ENCODE assay signal across 7 mouse cellular contexts in genomic region chr3:145681348-145681935, GRCm38 (mm10). TPM values are rescaled to one million over a fixed set of nuclear protein-coding genes. Genes with fewer than 3 reads are reported as not detected.
DNase-seq lines count a peak whose midpoint lies in the region; ATAC-seq and TF ChIP-seq lines count a peak whose summit lies in the region.

No protein-coding gene starts in this region.

- 87% methylated on average over 10 of the region's 10 CpGs for WGBS in midbrain, embryonic 11.5 days
- WGBS in midbrain, embryonic 10.5 days = 90% methylated on average over 10 of the region's 10 CpGs
- WGBS in embryonic facial prominence, embryonic 15.5 days = 52% methylated on average over 10 of the region's 10 CpGs
- 54% methylated on average over 10 of the region's 10 CpGs for WGBS in hindbrain, embryonic 16.5 days
- WGBS in midbrain, postnatal 0 days = 57% methylated on average over 10 of the region's 10 CpGs

- peak; percentile 65 for DNase-seq in midbrain, embryonic 11.5 days (ENCODE audit: low spot score, missing footprints)
- DNase-seq in midbrain, embryonic 10.5 days (ENCODE audit: low spot score) = no peak
- DNase-seq in midbrain, postnatal 0 days (ENCODE audit: low spot score) = peak; percentile 76
- DNase-seq in lung, postnatal 36 days = no peak

- H3K4me3 ChIP-seq in midbrain, embryonic 11.5 days (ENCODE audit: low read depth, low read length) = no peak overlapping the region
- no peak overlapping the region for H3K4me3 ChIP-seq in midbrain, embryonic 10.5 days
- no peak overlapping the region for H3K4me3 ChIP-seq in embryonic facial prominence, embryonic 15.5 days (replicated peaks)
- no peak overlapping the region for H3K4me3 ChIP-seq in hindbrain, embryonic 16.5 days (ENCODE audit: low read length)
- H3K4me3 ChIP-seq in midbrain, postnatal 0 days (ENCODE audit: low read depth, low read length) = no peak overlapping the region

- TF ChIP-seq CTCF in midbrain, postnatal 0 days (IDR thresholded peaks at IDR 0.05) = no peak

- H3K4me2 ChIP-seq in midbrain, embryonic 11.5 days = no peak overlapping the region
- H3K4me2 ChIP-seq in embryonic facial prominence, embryonic 15.5 days (replicated peaks) = no peak overlapping the region
- H3K4me2 ChIP-seq in hindbrain, embryonic 16.5 days (ENCODE audit: low read length) = peak overlapping the region; percentile 16; the same call in 1 of the 2 replicates
- H3K4me2 ChIP-seq in midbrain, postnatal 0 days (ENCODE audit: low read depth, low read length, poor library complexity, severe bottlenecking) = no peak overlapping the region

- no peak overlapping the region for H3K27ac ChIP-seq in midbrain, embryonic 11.5 days (ENCODE audit: low read depth, low read length)
- no peak overlapping the region for H3K27ac ChIP-seq in midbrain, embryonic 10.5 days (replicated peaks)
- H3K27ac ChIP-seq in embryonic facial prominence, embryonic 15.5 days (replicated peaks) = peak overlapping the region; percentile 31
- peak overlapping the region; percentile 63 for H3K27ac ChIP-seq in hindbrain, embryonic 16.5 days (ENCODE audit: low read depth, low read length)
- H3K27ac ChIP-seq in midbrain, postnatal 0 days (ENCODE audit: low read depth, low read length) = peak overlapping the region; percentile 38

- H3K9ac ChIP-seq in midbrain, embryonic 11.5 days (ENCODE audit: low read length) = no peak overlapping the region
- H3K9ac ChIP-seq in embryonic facial prominence, embryonic 15.5 days = no peak overlapping the region
- no peak overlapping the region for H3K9ac ChIP-seq in hindbrain, embryonic 16.5 days (ENCODE audit: low read depth, low read length)
- no peak overlapping the region for H3K9ac ChIP-seq in midbrain, postnatal 0 days (replicated peaks; ENCODE audit: low read length, poor library complexity, severe bottlenecking)

- no peak for ATAC-seq in midbrain, embryonic 11.5 days (ENCODE audit: low FRiP score)
- ATAC-seq in embryonic facial prominence, embryonic 15.5 days (ENCODE audit: insufficient number of reproducible peaks, low FRiP score, low TSS enrichment, low read depth) = peak; percentile 16; the same call in 1 of the 2 replicates
- ATAC-seq in hindbrain, embryonic 16.5 days = peak; percentile 91
- peak; percentile 38 for ATAC-seq in midbrain, postnatal 0 days (ENCODE audit: low FRiP score)
- no peak for ATAC-seq in megakaryocyte-erythroid progenitor cell, adult 5-6 weeks (replicated peaks; ENCODE audit: low FRiP score, low TSS enrichment, poor library complexity, severe bottlenecking)

- H3K36me3 ChIP-seq in midbrain, embryonic 11.5 days (ENCODE audit: control insufficient read depth, insufficient read depth, low read length) = no peaks in the 10 kb centered on the region
- H3K36me3 ChIP-seq in midbrain, embryonic 10.5 days = no peaks in the 10 kb centered on the region
- H3K36me3 ChIP-seq in embryonic facial prominence, embryonic 15.5 days = no peaks in the 10 kb centered on the region
- H3K36me3 ChIP-seq in hindbrain, embryonic 16.5 days (ENCODE audit: control insufficient read depth, insufficient read depth, low read length) = no peaks in the 10 kb centered on the region
- H3K36me3 ChIP-seq in midbrain, postnatal 0 days (ENCODE audit: insufficient read depth, low read length) = no peaks in the 10 kb centered on the region

- H3K27me3 ChIP-seq in midbrain, embryonic 11.5 days (ENCODE audit: control insufficient read depth, insufficient read depth, low read length) = no peaks in the 10 kb centered on the region
- no peaks in the 10 kb centered on the region for H3K27me3 ChIP-seq in midbrain, embryonic 10.5 days (ENCODE audit: low read depth, poor library complexity, severe bottlenecking)
- H3K27me3 ChIP-seq in embryonic facial prominence, embryonic 15.5 days = no peaks in the 10 kb centered on the region
- H3K27me3 ChIP-seq in hindbrain, embryonic 16.5 days (replicated peaks; ENCODE audit: control insufficient read depth, insufficient read depth, low read length) = no peaks in the 10 kb centered on the region
- no peaks in the 10 kb centered on the region for H3K27me3 ChIP-seq in midbrain, postnatal 0 days (ENCODE audit: insufficient read depth, low read length)

- H3K4me1 ChIP-seq in midbrain, embryonic 11.5 days (ENCODE audit: control insufficient read depth, insufficient read depth, low read length) = no peaks in the 10 kb centered on the region
- peaks cover 9% of the 10 kb centered on the region for H3K4me1 ChIP-seq in midbrain, embryonic 10.5 days
- peaks cover 13% of the 10 kb centered on the region; the same call in 1 of the 2 replicates for H3K4me1 ChIP-seq in embryonic facial prominence, embryonic 15.5 days
- H3K4me1 ChIP-seq in hindbrain, embryonic 16.5 days (ENCODE audit: control insufficient read depth, insufficient read depth, low read depth, low read length) = peaks cover 6% of the 10 kb centered on the region; the same call in 1 of the 2 replicates
- no peaks in the 10 kb centered on the region; the same call in 1 of the 2 replicates for H3K4me1 ChIP-seq in midbrain, postnatal 0 days (ENCODE audit: insufficient read depth, low read length)

- no peaks in the 10 kb centered on the region for H3K9me3 ChIP-seq in midbrain, embryonic 11.5 days (ENCODE audit: control insufficient read depth, low read length)
- H3K9me3 ChIP-seq in midbrain, embryonic 10.5 days (replicated peaks) = no peaks in the 10 kb centered on the region
- no peaks in the 10 kb centered on the region for H3K9me3 ChIP-seq in embryonic facial prominence, embryonic 15.5 days (replicated peaks)
- H3K9me3 ChIP-seq in hindbrain, embryonic 16.5 days (ENCODE audit: control insufficient read depth, low read length) = no peaks in the 10 kb centered on the region
- H3K9me3 ChIP-seq in midbrain, postnatal 0 days (ENCODE audit: low read length) = no peaks in the 10 kb centered on the region

RNA-seq across cellular contexts. Expression of gene Ccn1, which starts 31.7 kb away (rescaled TPM):
- 14.1 and 15.7 TPM in 2 replicates for polyA plus RNA-seq in midbrain, embryonic 11.5 days (2014; fragmentation: Nextera tagmentation; extraction: Ambion mirVana)
- 32.5 and 36.2 TPM in 2 replicates for polyA plus RNA-seq in midbrain, embryonic 10.5 days (2016; fragmentation: Nextera tagmentation; extraction: Ambion mirVana)
- polyA plus RNA-seq in embryonic facial prominence, embryonic 15.5 days (2015; fragmentation: Nextera tagmentation; extraction: Ambion mirVana) = 62.7 and 66.0 TPM in 2 replicates
- 7.5 and 8.5 TPM in 2 replicates for polyA plus RNA-seq in hindbrain, embryonic 16.5 days (2015; fragmentation: Nextera tagmentation; extraction: Ambion mirVana)
- total RNA-seq in midbrain, postnatal 0 days (2014; rRNA removed) = 3.8 and 4.9 TPM in 2 replicates
- 5.3 and 5.6 TPM in 2 replicates for polyA plus RNA-seq in midbrain, postnatal 0 days (2015; fragmentation: Nextera tagmentation; extraction: Ambion mirVana)
- not detected in 2 replicates for total RNA-seq in megakaryocyte-erythroid progenitor cell, adult 5-6 weeks (2014; fragmentation: Nextera tagmentation)
- total RNA-seq in megakaryocyte-erythroid progenitor cell, adult 5-6 weeks (2017) = 1.9 TPM in 1 of 2 replicates, not detected in the other

Comparison
In these comparisons a context has a peak if more than half of its experiments do, and no peak if none do; other contexts are left out.
1. ATAC-seq: peak in embryonic facial prominence, embryonic 15.5 days (single experiment), hindbrain, embryonic 16.5 days (single experiment) and midbrain, postnatal 0 days (single experiment); none in midbrain, embryonic 11.5 days (single experiment) and megakaryocyte-erythroid progenitor cell, adult 5-6 weeks (single experiment).
2. DNase-seq: peak in midbrain, embryonic 11.5 days (single experiment) and midbrain, postnatal 0 days (single experiment); none in midbrain, embryonic 10.5 days (single experiment) and lung, postnatal 36 days (single experiment).
3. H3K27ac ChIP-seq: peak in embryonic facial prominence, embryonic 15.5 days (single experiment), hindbrain, embryonic 16.5 days (single experiment) and midbrain, postnatal 0 days (single experiment); none in midbrain, embryonic 11.5 days (single experiment) and midbrain, embryonic 10.5 days (single experiment).